Mouse (Mus musculus): ENCODE data around the gene Hsbp1. TPM values are rescaled to one million over a fixed set of nuclear protein-coding genes. Genes with fewer than 3 reads are reported as not detected.

Hsbp1 gene
- total RNA-seq, 2 experiments from 2014 or later = 180 to 183 TPM

- no peak for DNase-seq
Measured at GRCm38 (mm10) chr8:119394097-119394496, 49.8 kb downstream of the Hsbp1 start.

GRCm38 (mm10) chr8:119394524-119395026, 50.3 kb downstream of the Hsbp1 start, which contains the start of gene Mlycd:
Mlycd (plus strand) TSS chr8:119394878.
- DNase-seq = peak; percentile 96

GRCm38 (mm10) chr8:119395072-119395950, 51.0 kb downstream of the Hsbp1 start:
- peak; percentile 40 for DNase-seq

Other genes starting within 250 kb of the Hsbp1 start
- 10 to 100 TPM; 70.4 to 72.5 TPM for gene Mlycd, start 50.4 kb downstream of the Hsbp1 start, total RNA-seq (2021)
- gene Osgin1, start 89.6 kb downstream of the Hsbp1 start, total RNA-seq (2021) = 1 to 10 TPM in 1 of 2 experiments, under 1 TPM in 1; 0.55 to 1.5 TPM
- gene Necab2, start 102.2 kb downstream of the Hsbp1 start, total RNA-seq (2021) = under 1 TPM in 1 of 2 experiments, not detected in 1; 0.23 TPM
- not detected for gene Slc38a8, start 157.2 kb downstream of the Hsbp1 start, total RNA-seq (2021)
- gene Mbtps1, start 214.2 kb downstream of the Hsbp1 start, total RNA-seq (2021) = 10 to 100 TPM; 68.6 to 70.0 TPM
- 10 to 100 TPM; 18.4 to 20.2 TPM for gene Hsdl1, start 230.7 kb downstream of the Hsbp1 start, total RNA-seq (2021)
- gene Dnaaf1, start 230.7 kb downstream of the Hsbp1 start, total RNA-seq (2021) = not detected

Measured in heart, postnatal 4 days (tissue).